Mouse (Mus musculus) CD4-positive naive resting alpha-beta T cell, adult 76 days (primary cell): Measurements from ENCODE around the gene Defb36. TPM values are rescaled to one million over a fixed set of nuclear protein-coding genes. Genes with fewer than 3 reads are reported as not detected.

Experiments used
- total RNA-seq: library from RNA; stranded (reverse); gene quantifications from one replicate; pipeline ENCODE4 v1.2.4, GENCODE M21; 2023

The Defb36 gene
- not detected for total RNA-seq

GRCm38 (mm10) chr2:152604057-152604456 is at the start of gene Defb36:
Gene Defb36 (plus strand): TSS chr2:152604327.

GRCm38 (mm10) chr2:152569038-152569437 is 35.1 kb upstream of the Defb36 start, which contains the start of gene Gm17416:
Gene Gm17416 (plus strand): TSS chr2:152569338.

GRCm38 (mm10) chr2:152572114-152572794 is 31.9 kb upstream of the Defb36 start, which contains the start of gene Defb21:
Gene Defb21 (plus strand): TSS chr2:152572744.

GRCm38 (mm10) chr2:152580107-152580506 is 24.0 kb upstream of the Defb36 start, which contains the start of gene Defb19:
Gene Defb19 (minus strand): TSS chr2:152580312.

GRCm38 (mm10) chr2:152599299-152599698 is 4.8 kb upstream of the Defb36 start, which contains the start of gene Defb45:
Gene Defb45 (minus strand): TSS chr2:152599399.

GRCm38 (mm10) chr2:152622953-152623352 is 18.8 kb downstream of the Defb36 start, which contains the start of gene Defb25:
Gene Defb25 (minus strand): TSS chr2:152623053.

GRCm38 (mm10) chr2:152626774-152627591 is 22.9 kb downstream of the Defb36 start, which contains the start of gene Rem1:
Gene Rem1 (plus strand): TSS chr2:152626951.

Other genes starting within 250 kb of the Defb36 start
- not detected for gene Nrsn2, start 227.7 kb upstream of the Defb36 start, total RNA-seq
- gene Sox12, start 206.3 kb upstream of the Defb36 start, total RNA-seq = 0.56 TPM
- 1.4 TPM for gene Zcchc3, start 189.3 kb upstream of the Defb36 start, total RNA-seq
- not detected for gene 6820408C15Rik, start 188.7 kb upstream of the Defb36 start, total RNA-seq
- gene Defb23, start 139.7 kb upstream of the Defb36 start, total RNA-seq = not detected
- not detected for gene Defb20, start 127.3 kb upstream of the Defb36 start, total RNA-seq
- not detected for gene Defb22, start 114.2 kb upstream of the Defb36 start, total RNA-seq
- not detected for gene Defb26, start 92.6 kb upstream of the Defb36 start, total RNA-seq
- gene Defb28, start 86.1 kb upstream of the Defb36 start, total RNA-seq = not detected
- gene Defb29, start 64.2 kb upstream of the Defb36 start, total RNA-seq = not detected
- gene Gm17416, start 35.0 kb upstream of the Defb36 start, total RNA-seq = not detected
- not detected for gene Defb21, start 31.6 kb upstream of the Defb36 start, total RNA-seq
- not detected for gene Defb19, start 24.0 kb upstream of the Defb36 start, total RNA-seq
- gene Defb45, start 4.9 kb upstream of the Defb36 start, total RNA-seq = not detected
- gene Defb25, start 18.7 kb downstream of the Defb36 start, total RNA-seq = not detected
- gene Rem1, start 22.6 kb downstream of the Defb36 start, total RNA-seq = 0.35 TPM
- 137 TPM for gene H13, start 65.1 kb downstream of the Defb36 start, total RNA-seq
- 24.8 TPM for gene Mcts2, start 82.7 kb downstream of the Defb36 start, total RNA-seq
- 2.6 TPM for gene Id1, start 131.9 kb downstream of the Defb36 start, total RNA-seq
- not detected for gene Cox4i2, start 149.8 kb downstream of the Defb36 start, total RNA-seq
- gene Bcl2l1, start 227.4 kb downstream of the Defb36 start, total RNA-seq = 19.9 TPM
- gene Tpx2, start 243.6 kb downstream of the Defb36 start, total RNA-seq = 0.73 TPM